Mouse (Mus musculus) MEL (cell line): ENCODE data around the gene Gm17018. TPM values are rescaled to one million over a fixed set of nuclear protein-coding genes. Genes with fewer than 3 reads are reported as not detected.

Experiments
- DNase-seq: peaks from one replicate; pipeline ENCODE4 v3.0.0; 2011; ENCODE audit warnings: low read depth, low spot score
- H3K27ac ChIP-seq: 2 replicates; pipeline ENCODE4 v1.5.1; 2012; ENCODE audit warnings: low read depth, mild to moderate bottlenecking, control low read depth, low read length, moderate library complexity; ENCODE audit not compliant: control insufficient read depth
- H3K27me3 ChIP-seq, 2 experiments: fragments of 150-350 bp in 1 of 2; sonication (generic) in 1 of 2; 2 replicates each; pipeline ENCODE4 v1.6.1; 2012; ENCODE audit warnings: low read length in 2 of 2, mild to moderate bottlenecking in 2 of 2, improper control_type of control experiment in 1 of 2, moderate library complexity in 1 of 2; ENCODE audit not compliant: insufficient read depth in 2 of 2, control insufficient read depth in 1 of 2
- H3K36me3 ChIP-seq, 2 experiments: 2 replicates each; pipeline ENCODE4 v1.6.1; 2012 to 2014; ENCODE audit warnings: low read length in 2 of 2, improper control_type of control experiment in 1 of 2, inconsistent platforms in 1 of 2, mild to moderate bottlenecking in 1 of 2; ENCODE audit not compliant: insufficient read depth in 2 of 2, control insufficient read depth in 1 of 2
- H3K4me1 ChIP-seq, 2 experiments: fragments of 150-350 bp in 1 of 2; sonication (generic) in 1 of 2; 2 replicates each; pipeline ENCODE4 v1.6.1; 2012; ENCODE audit warnings: low read length in 2 of 2, improper control_type of control experiment in 1 of 2, mild to moderate bottlenecking in 1 of 2; ENCODE audit not compliant: insufficient read depth in 2 of 2, control insufficient read depth in 1 of 2
- H3K4me3 ChIP-seq, 2 experiments: fragments of 150-350 bp in 1 of 2; sonication (generic) in 1 of 2; 2 replicates each; pipeline ENCODE4 v1.5.1; 2012; ENCODE audit warnings: low read depth in 2 of 2, low read length in 2 of 2, mild to moderate bottlenecking in 2 of 2, moderate library complexity in 2 of 2, control low read depth in 1 of 2, improper control_type of control experiment in 1 of 2; ENCODE audit not compliant: control insufficient read depth in 1 of 2, insufficient read depth in 1 of 2
- H3K79me2 ChIP-seq: 2 replicates; pipeline ENCODE4 v1.6.1; 2012; ENCODE audit warnings: mild to moderate bottlenecking, low read length, moderate library complexity; ENCODE audit not compliant: control insufficient read depth, poor library complexity, insufficient read depth
- H3K9ac ChIP-seq: 2 replicates; pipeline ENCODE4 v1.6.1; 2012; ENCODE audit warnings: low read depth, mild to moderate bottlenecking, control low read depth, low read length, moderate library complexity; ENCODE audit not compliant: control insufficient read depth, poor library complexity, severe bottlenecking
- H3K9me3 ChIP-seq: fragments of 150-350 bp; sonication (generic); replicated peaks from 2 replicates; pipeline ENCODE4 v1.6.1; 2012; ENCODE audit warnings: mild to moderate bottlenecking, low read length, improper control_type of control experiment, moderate library complexity; ENCODE audit not compliant: insufficient read depth
- BHLHE40 ChIP-seq: IDR thresholded peaks from 2 replicates; pipeline ENCODE4 v1.6.1; 2012; ENCODE audit warnings: low read depth, mild to moderate bottlenecking, inconsistent platforms, low read length, improper control_type of control experiment, borderline replicate concordance
- CTCF ChIP-seq, 3 experiments: IDR thresholded peaks in 2 of 3; conservative IDR thresholded peaks in 1 of 3; 2 replicates each; pipeline ENCODE4 v1.5.1; 2011 to 2012; ENCODE audit warnings: low read length in 3 of 3, low read depth in 2 of 3, mild to moderate bottlenecking in 2 of 3, improper control_type of control experiment in 1 of 3, inconsistent platforms in 1 of 3, mixed read lengths in 1 of 3, moderate library complexity in 1 of 3; ENCODE audit not compliant: control insufficient read depth in 1 of 3, insufficient read depth in 1 of 3, poor library complexity in 1 of 3, severe bottlenecking in 1 of 3
- EP300 ChIP-seq, 2 experiments: IDR thresholded peaks; 2 replicates each; pipeline ENCODE4 v1.6.1; 2011; ENCODE audit warnings: improper control_type of control experiment in 2 of 2, low read length in 2 of 2, low read depth in 1 of 2, mild to moderate bottlenecking in 1 of 2
- GABPA ChIP-seq: IDR thresholded peaks from 2 replicates; pipeline ENCODE4 v1.6.1; 2012; ENCODE audit warnings: low read depth, mild to moderate bottlenecking, inconsistent platforms, low read length, improper control_type of control experiment, moderate library complexity
- MAFK ChIP-seq: IDR thresholded peaks from 2 replicates; pipeline ENCODE4 v1.6.1; 2011; ENCODE audit warnings: low read depth, mild to moderate bottlenecking, low read length, improper control_type of control experiment, borderline replicate concordance
- MXI1 ChIP-seq: IDR thresholded peaks from 2 replicates; pipeline ENCODE4 v1.6.1; 2011; ENCODE audit warnings: mild to moderate bottlenecking, low read depth, low read length, improper control_type of control experiment
- NRF1 ChIP-seq: IDR thresholded peaks from 2 replicates; pipeline ENCODE4 v1.6.1; 2014; ENCODE audit warnings: low read depth, mild to moderate bottlenecking, inconsistent platforms, low read length, improper control_type of control experiment, moderate library complexity; ENCODE audit not compliant: poor library complexity, insufficient read depth, severe bottlenecking
- POLR2A ChIP-seq, 2 experiments: IDR thresholded peaks; 2 replicates each; pipeline ENCODE4 v1.6.1; 2011 to 2012; ENCODE audit warnings: low read length in 2 of 2, mild to moderate bottlenecking in 2 of 2, control low read depth in 1 of 2, improper control_type of control experiment in 1 of 2, low read depth in 1 of 2, moderate library complexity in 1 of 2; ENCODE audit not compliant: control insufficient read depth in 1 of 2, insufficient read depth in 1 of 2, poor library complexity in 1 of 2
- POLR2AphosphoS5 ChIP-seq: IDR thresholded peaks from 2 replicates; pipeline ENCODE4 v1.6.1; 2012; ENCODE audit warnings: low read depth, borderline replicate concordance, mild to moderate bottlenecking, inconsistent platforms, low read length, moderate library complexity, mixed read lengths
- RAD21 ChIP-seq: IDR thresholded peaks from 2 replicates; pipeline ENCODE4 v1.6.1; 2011; ENCODE audit warnings: mild to moderate bottlenecking, low read depth, low read length, improper control_type of control experiment
- RCOR1 ChIP-seq: IDR thresholded peaks from 2 replicates; pipeline ENCODE4 v1.6.1; 2012; ENCODE audit warnings: low read depth, mild to moderate bottlenecking, inconsistent platforms, low read length, improper control_type of control experiment
- SIN3A ChIP-seq: IDR thresholded peaks from 2 replicates; pipeline ENCODE4 v1.6.1; 2012; ENCODE audit warnings: low read length, improper control_type of control experiment, inconsistent platforms
- TAL1 ChIP-seq: IDR thresholded peaks from 2 replicates; pipeline ENCODE4 v1.6.1; 2012; ENCODE audit warnings: mild to moderate bottlenecking, inconsistent platforms, low read length, moderate library complexity, mixed read lengths
- TBP ChIP-seq: IDR thresholded peaks from 2 replicates; pipeline ENCODE4 v1.8.0; 2011; ENCODE audit warnings: low read depth, low read length, improper control_type of control experiment
- UBTF ChIP-seq: IDR thresholded peaks from 2 replicates; pipeline ENCODE4 v1.6.1; 2012; ENCODE audit warnings: low read depth, mild to moderate bottlenecking, inconsistent platforms, low read length, improper control_type of control experiment, moderate library complexity, borderline replicate concordance; ENCODE audit not compliant: insufficient read depth
- USF2 ChIP-seq, 2 experiments: IDR thresholded peaks; 2 replicates each; pipeline ENCODE4 v1.6.1; 2011 to 2012; ENCODE audit warnings: improper control_type of control experiment in 2 of 2, low read length in 2 of 2, borderline replicate concordance in 1 of 2, inconsistent platforms in 1 of 2, low read depth in 1 of 2, mild to moderate bottlenecking in 1 of 2; ENCODE audit not compliant: insufficient read depth in 1 of 2
- ZC3H11A ChIP-seq: IDR thresholded peaks from 2 replicates; pipeline ENCODE4 v1.6.1; 2012; ENCODE audit warnings: low read depth, mild to moderate bottlenecking, inconsistent platforms, low read length, improper control_type of control experiment
- polyA plus RNA-seq, 2 experiments: library from polyadenylated mRNA; stranded (reverse) in 1 of 2; unstranded in 1 of 2; fragments of >175 nt in 1 of 2; fragments of >200 nt in 1 of 2; gene quantifications; 2 replicates each; pipeline versions ENCODE4 v1.2.1 to v1.2.4; 2012; ENCODE audit warnings: low replicate concordance in 2 of 2, low read depth in 1 of 2; ENCODE audit not compliant: insufficient read length in 2 of 2, insufficient read depth in 1 of 2, missing spikeins in 1 of 2
- total RNA-seq: library from RNA; depleted of rRNA; stranded (reverse); fragments of 300-350 nt; gene quantifications from 2 replicates; pipeline ENCODE4 v1.2.3, GENCODE M21; 2012

Gm17018 gene
- total and polyA plus RNA-seq, 3 experiments, result 34.9 to 62.6 TPM; not detected in 1

- H3K4me1 ChIP-seq, result peaks cover 7 to 12% of the 10 kb centered on the region in 2 experiments
- H3K9me3 ChIP-seq, result no peaks in the 10 kb centered on the region
- no peaks in the 10 kb centered on the region for H3K27me3 ChIP-seq
- no peak overlapping the region for H3K4me3 ChIP-seq
- H3K27ac ChIP-seq, result no peak overlapping the region
- no peak for DNase-seq
- peaks cover 0 to 13% of the 10 kb centered on the region in 2 experiments; a peak in 3 of 4 replicates for H3K36me3 ChIP-seq
- no peak overlapping the region for H3K9ac ChIP-seq
- no peak for TF ChIP-seq NRF1
- TF ChIP-seq BHLHE40, result no peak
- no peak for TF ChIP-seq POLR2A (IDR thresholded peaks at IDR 0.05; ENCODE audit: control insufficient read depth in 1 of 2, insufficient read depth in 1 of 2, low read depth in 1 of 2, low read length in 2 of 2, poor library complexity in 1 of 2)
- no peak for TF ChIP-seq GABPA
- TF ChIP-seq MAFK, result no peak
- no peak for TF ChIP-seq RCOR1
- TF ChIP-seq MXI1, result no peak
- no peak for TF ChIP-seq TAL1
- H3K79me2 ChIP-seq, result no peaks in the 10 kb centered on the region
Measured at GRCm38 (mm10) chr19:45587509-45588292, 27.3 kb downstream of the Gm17018 start.

GRCm38 (mm10) chr19:45589761-45590160, 29.3 kb downstream of the Gm17018 start:
- Histone ChIP-seq H3K36me3 (peaks cover 0 to 13% of the 10 kb centered on the region in 2 experiments; a peak in 2 of 4 replicates), H3K27ac (no peak overlapping the region), H3K4me3 (no peak overlapping the region), H3K9ac (no peak overlapping the region), H3K9me3 (no peaks in the 10 kb centered on the region), H3K27me3 (no peaks in the 10 kb centered on the region), H3K4me1 (peaks cover 7 to 12% of the 10 kb centered on the region in 2 experiments), H3K79me2 (no peaks in the 10 kb centered on the region)
- TF ChIP-seq TBP (no peak), POLR2A (IDR thresholded peaks at IDR 0.05; ENCODE audit: control insufficient read depth in 1 of 2, insufficient read depth in 1 of 2, low read depth in 1 of 2, low read length in 2 of 2, poor library complexity in 1 of 2) (no peak), EP300 (IDR thresholded peaks at IDR 0.05; ENCODE audit: low read depth in 1 of 2, low read length in 2 of 2) (no peak), RAD21 (no peak), ZC3H11A (no peak), NRF1 (no peak), CTCF (IDR thresholded peaks at IDR 0.05 in 2 of 3, conservative IDR thresholded peaks at IDR 0.05 in 1 of 3; ENCODE audit: control insufficient read depth in 1 of 3, insufficient read depth in 1 of 3, low read depth in 2 of 3, low read length in 3 of 3, poor library complexity in 1 of 3, severe bottlenecking in 1 of 3) (no peak), USF2 (IDR thresholded peaks at IDR 0.05; ENCODE audit: borderline replicate concordance in 1 of 2, insufficient read depth in 1 of 2, low read depth in 1 of 2, low read length in 2 of 2) (no peak), UBTF (no peak), POLR2AphosphoS5 (no peak), SIN3A (no peak)
- no peak for DNase-seq
